Mouse (Mus musculus): ENCODE results near the gene Sphk1.
A peak's percentile ranks its signal among the peaks of the same experiment; 100 is the strongest.

The Sphk1 gene

DNA sequence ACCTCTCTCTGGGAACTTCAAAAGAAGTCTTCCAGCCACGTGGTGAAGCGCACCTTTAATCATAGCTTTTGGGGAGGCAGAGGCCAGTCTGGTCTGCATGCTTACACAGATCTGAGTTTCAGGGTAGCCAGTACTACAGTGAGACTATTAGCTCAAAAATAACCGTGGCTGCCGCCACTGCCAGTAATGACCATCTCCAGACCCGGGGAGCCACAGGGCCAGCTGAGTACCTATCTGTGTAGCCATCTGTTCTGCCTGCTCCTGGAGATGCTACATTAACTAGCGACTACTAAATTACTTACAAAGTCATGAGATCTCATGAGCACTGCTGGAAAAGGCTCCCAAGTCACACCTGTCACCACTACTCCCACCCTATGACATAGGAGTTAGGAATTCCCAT lies 44.3 kb downstream of the Sphk1 start:
- DNase-seq (ENCODE audit: low read depth, low spot score), result no peak

DNA sequence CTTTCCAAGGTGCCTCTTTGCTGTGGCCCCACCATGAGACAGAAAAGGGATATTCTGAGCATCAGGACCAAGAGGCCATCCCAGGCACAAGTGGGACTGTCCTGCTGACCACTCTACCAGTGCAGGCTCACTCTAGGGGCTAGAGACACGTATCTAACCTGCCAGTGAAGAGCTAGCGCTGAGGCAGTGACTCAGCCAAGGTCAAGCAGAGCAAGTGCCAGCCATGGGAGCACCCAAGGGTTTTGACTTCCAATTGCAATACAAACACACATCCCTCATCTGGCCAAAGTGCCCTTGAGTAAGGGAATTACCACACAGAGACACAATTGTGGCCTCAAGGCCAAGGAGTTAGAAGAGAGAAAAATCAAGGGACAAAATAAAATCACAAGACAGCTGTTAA lies 44.7 kb downstream of the Sphk1 start:
- DNase-seq (ENCODE audit: low read depth, low spot score), result no peak

DNA sequence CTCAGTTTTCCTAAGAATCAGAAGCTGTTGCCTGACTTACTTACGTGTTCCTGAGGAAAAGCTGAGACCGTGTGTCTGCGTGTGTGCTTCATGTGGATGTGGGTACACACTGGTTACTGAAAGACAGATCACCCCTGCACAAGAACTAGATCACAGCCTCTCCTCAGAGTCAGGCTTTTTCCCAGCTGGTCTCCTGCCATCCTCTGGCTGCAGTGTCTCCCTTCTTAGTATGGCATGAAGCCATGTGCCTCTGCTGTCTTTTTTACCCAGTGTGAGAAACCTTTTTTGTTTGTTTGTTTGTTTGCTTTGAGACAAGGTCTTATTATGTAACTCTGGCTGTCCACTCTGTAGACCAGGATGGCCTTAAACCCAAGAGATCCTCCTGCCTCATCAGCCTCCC lies 48.6 kb downstream of the Sphk1 start:
- no peak for DNase-seq (ENCODE audit: low read depth, low spot score)

DNA sequence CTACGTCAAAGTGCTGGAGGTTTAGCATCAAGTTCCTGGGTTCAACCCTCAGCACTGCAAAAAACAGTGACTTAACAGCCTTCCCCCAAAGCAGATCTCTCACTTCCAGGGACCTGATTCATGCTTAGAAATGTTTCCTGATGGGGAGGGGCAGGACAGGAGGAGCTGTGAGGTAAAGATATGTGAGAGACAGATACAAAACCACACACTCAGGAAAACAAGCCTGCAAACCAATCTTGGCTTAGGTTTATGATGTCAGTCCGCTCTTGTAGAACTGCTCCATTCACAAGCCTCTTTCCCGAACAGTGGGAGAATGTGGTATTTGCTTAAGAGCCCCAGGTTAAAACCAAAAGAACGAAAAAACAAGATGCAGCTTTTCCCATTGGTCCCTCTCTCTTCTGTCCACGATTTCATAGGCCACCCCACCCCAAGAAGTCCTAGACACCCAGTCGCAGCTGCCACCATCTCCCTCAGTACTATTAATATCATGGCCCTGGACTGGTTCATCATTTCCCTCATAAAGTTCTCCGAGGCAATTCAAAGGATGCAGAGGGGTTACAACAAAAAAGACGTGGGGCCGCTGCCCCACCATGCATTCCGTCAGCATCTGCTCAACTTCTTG lies 49.4 kb downstream of the Sphk1 start:
- DNase-seq (ENCODE audit: low read depth, low spot score), result peak; percentile 34

DNA sequence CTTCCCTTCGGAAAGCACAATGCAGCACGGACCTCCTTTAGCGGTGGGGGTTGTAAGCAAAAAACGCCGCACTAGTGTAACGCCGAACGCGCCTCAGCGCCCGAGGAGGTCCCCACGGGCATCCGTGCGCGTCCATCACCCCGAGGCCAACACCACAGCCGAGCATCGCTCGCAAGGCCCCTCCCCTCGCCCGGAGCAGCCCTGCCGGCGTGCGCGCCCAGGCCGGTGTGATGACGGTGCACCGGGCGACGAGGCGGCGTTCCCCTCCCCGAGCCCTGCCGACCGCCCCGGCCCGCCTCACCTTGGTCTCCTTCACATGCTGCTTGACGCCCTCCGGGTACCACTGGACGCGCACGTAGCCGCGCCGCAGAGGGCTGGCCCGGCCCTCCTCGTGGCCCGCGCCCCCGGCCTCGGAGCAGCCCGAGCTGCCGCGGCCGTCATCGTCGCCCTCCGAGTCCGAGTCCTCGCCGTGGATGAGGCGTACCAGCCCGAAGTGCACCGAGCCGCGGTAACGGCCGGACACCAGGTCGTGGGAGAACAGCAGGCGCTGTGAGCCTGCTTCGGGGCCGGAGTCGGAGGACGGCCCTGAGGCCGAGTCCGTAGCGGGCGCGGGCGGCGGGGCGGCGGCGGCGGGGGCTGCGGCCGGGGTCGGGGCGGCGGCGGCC lies 50.1 kb downstream of the Sphk1 start:
- peak; percentile 76 for DNase-seq (ENCODE audit: low read depth, low spot score)

DNA sequence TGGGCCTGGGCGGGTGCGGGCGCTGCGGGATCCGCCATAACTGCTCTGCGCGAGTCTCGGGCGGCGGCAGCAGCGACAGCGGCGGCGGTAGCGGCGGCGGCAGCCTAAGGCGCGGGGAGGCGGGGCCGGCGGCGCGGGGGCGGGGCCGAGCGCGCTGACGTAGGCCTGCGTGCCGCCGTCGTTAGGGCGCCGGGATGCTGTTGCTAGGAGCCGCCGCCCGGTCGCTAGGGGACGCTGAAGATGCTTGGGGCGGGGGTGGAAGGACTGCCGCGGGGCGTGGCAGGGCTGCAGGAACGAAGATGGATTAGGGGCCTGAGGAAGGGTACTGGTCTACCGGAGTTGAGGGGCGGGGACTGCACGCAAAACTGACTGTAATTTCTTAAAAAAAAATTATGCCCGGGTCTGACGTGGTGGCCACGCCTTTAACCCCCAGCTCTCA lies 50.7 kb downstream of the Sphk1 start, which contains the start of gene Ube2o:
Ube2o (minus strand) TSS at position 72 of the 439 bp plus-strand sequence.
- peak; percentile 93 for DNase-seq (ENCODE audit: low read depth, low spot score)

DNA sequence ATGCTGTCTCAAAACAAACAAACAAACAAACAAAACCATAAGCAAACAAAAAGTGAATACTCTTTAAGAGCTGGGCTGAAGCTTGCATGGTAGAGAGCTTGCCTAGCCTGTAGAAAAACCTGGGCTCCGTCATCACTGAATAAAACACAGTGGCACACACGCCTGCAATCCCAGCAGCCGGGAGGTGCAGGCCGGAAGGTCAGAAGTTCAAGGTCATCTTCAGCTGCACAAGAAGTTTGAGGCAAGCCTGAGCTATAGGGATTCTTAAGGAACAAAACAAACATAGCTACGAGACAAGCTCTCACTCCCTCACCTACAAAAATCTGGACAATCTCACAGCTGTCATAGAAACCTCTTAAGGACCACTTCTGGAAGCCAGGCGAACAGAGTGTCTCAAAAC lies 55.0 kb downstream of the Sphk1 start:
- no peak for DNase-seq (ENCODE audit: low read depth, low spot score)
